Mouse (Mus musculus) embryonic fibroblast, embryonic 13.5 days (primary cell): ENCODE results near the gene Ppp1r14d.

Experiments used
- CTCF ChIP-seq: IDR thresholded peaks from 2 replicates; pipeline ENCODE4 v1.5.1; 2011; ENCODE audit warnings: mild to moderate bottlenecking, control low read depth, low read length, moderate library complexity, borderline replicate concordance; ENCODE audit not compliant: insufficient read depth
- POLR2A ChIP-seq: IDR thresholded peaks from 2 replicates; pipeline ENCODE4 v1.6.1; 2011; ENCODE audit warnings: low read depth, mild to moderate bottlenecking, control low read depth, low read length, moderate library complexity

DNA sequence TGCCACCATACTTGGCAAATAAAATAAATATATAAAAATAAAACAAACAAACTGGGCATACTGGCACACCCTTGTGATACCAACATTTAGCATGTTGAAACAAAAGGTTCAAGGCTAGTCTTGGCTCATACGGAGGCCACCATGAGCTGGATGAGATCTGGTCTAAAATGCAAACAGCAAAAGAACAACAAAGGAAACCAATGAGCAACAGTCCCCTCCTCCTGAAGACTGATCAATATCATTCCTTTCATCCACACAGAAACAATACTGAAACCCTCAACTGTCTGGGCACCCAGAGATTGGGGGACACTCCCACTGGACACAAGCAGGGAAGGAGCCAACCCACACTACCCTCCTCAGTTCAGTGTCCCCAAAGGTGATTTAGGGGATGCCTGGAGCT, 32.2 kb downstream of the Ppp1r14d start:
- TF ChIP-seq CTCF = no peak
- TF ChIP-seq POLR2A = no peak
